ENCODE assay signal across 25 mouse cellular contexts in the genomic region with DNA sequence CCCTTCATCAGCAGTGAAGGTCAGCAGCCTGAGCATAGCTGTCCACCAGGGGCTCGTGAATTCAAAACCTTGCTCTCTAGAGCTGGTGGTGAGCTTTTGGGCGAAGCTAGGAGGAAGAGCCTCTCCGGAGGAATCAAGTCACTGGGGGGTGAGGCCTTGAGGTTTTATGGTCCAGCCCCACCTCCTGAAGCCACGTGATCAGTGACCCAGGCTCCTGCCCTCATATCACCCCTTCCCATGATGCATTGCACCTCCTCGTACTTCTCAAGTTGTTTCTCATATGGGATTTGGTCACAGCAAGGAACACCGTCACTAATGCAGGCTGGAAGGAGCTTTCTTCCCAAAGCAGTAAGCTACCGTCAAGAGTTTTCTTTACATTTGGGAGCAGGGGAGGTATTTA.
DNase-seq lines count a peak whose midpoint lies in the region; ATAC-seq lines count a peak whose summit lies in the region.
"Had no signal": no experiment of that assay in that cellular context is flagged by ENCODE, and none has a peak within 500 bp of the region (broad histone marks: within the 10 kb centered on the region; RNA-seq: fewer than 3 reads in every experiment).

No protein-coding gene starts in this region.

- no peak overlapping the region for H3K4me2 ChIP-seq in midbrain, embryonic 11.5 days
- H3K4me2 ChIP-seq: embryonic facial prominence, embryonic 15.5 days; heart, embryonic 11.5 days; heart, embryonic 15.5 days; hindbrain, embryonic 13.5 days; intestine, embryonic 15.5 days had no signal

- no peak overlapping the region for H3K4me3 ChIP-seq in midbrain, embryonic 11.5 days (ENCODE audit: low read depth, low read length)
- H3K4me3 ChIP-seq: embryonic facial prominence, embryonic 15.5 days; erythroblast, embryonic 14.5 days; forebrain, embryonic 10.5 days; heart, adult 2 months; heart, embryonic 15.5 days; hindbrain, embryonic 13.5 days; intestine, embryonic 15.5 days had no signal

- H3K4me1 ChIP-seq in midbrain, embryonic 11.5 days (ENCODE audit: control insufficient read depth, insufficient read depth, low read length) = no peaks in the 10 kb centered on the region
- H3K4me1 ChIP-seq: forebrain, embryonic 10.5 days; intestine, embryonic 15.5 days had no signal

- H3K9me3 ChIP-seq in midbrain, embryonic 11.5 days (ENCODE audit: control insufficient read depth, low read length) = no peaks in the 10 kb centered on the region
- H3K9me3 ChIP-seq: embryonic facial prominence, embryonic 15.5 days; forebrain, embryonic 10.5 days; heart, embryonic 15.5 days; hindbrain, embryonic 13.5 days; intestine, embryonic 15.5 days had no signal

- ATAC-seq in granulocyte monocyte progenitor cell, adult 5-6 weeks (replicated peaks; ENCODE audit: poor library complexity, severe bottlenecking) = peak; percentile 25
- no peak for ATAC-seq in midbrain, embryonic 11.5 days (ENCODE audit: low FRiP score)
- ATAC-seq: forebrain, embryonic 14.5 days; intestine, embryonic 15.5 days had no signal

- H3K27me3 ChIP-seq in midbrain, embryonic 11.5 days (ENCODE audit: control insufficient read depth, insufficient read depth, low read length) = no peaks in the 10 kb centered on the region; the same call in 1 of the 2 replicates
- H3K27me3 ChIP-seq: embryonic facial prominence, embryonic 15.5 days; heart, embryonic 15.5 days; hindbrain, embryonic 13.5 days; intestine, embryonic 15.5 days had no signal

- H3K9ac ChIP-seq in midbrain, embryonic 11.5 days (ENCODE audit: low read length) = no peak overlapping the region
- H3K9ac ChIP-seq: embryonic facial prominence, embryonic 15.5 days; heart, embryonic 15.5 days; hindbrain, embryonic 13.5 days; intestine, embryonic 15.5 days had no signal

- peak; percentile 10 for DNase-seq in adrenal gland, postnatal 10 days
- DNase-seq in adrenal gland, postnatal 4 days (ENCODE audit: low spot score in 2 of 2) = no peak
- DNase-seq in R1 (ENCODE audit: low read depth, low spot score) = peak; percentile 22
- no peak for DNase-seq in midbrain, embryonic 11.5 days (ENCODE audit: low spot score, missing footprints)
- no peak for DNase-seq in urinary bladder, postnatal 14 days (ENCODE audit: low spot score)
- no peak for DNase-seq in cerebellum, postnatal 36 days
- DNase-seq: adrenal gland, adult 2 months; adrenal gland, postnatal 36 days; cerebellum, adult 18-20 months; cerebellum, adult 9-11 months; embryo, embryonic 11 days; gastrocnemius, postnatal 10 days; heart, adult 2 months; heart, postnatal 14 days; kidney, adult 18-20 months had no signal

- H3K36me3 ChIP-seq in midbrain, embryonic 11.5 days (ENCODE audit: control insufficient read depth, insufficient read depth, low read length) = no peaks in the 10 kb centered on the region
- H3K36me3 ChIP-seq: embryonic facial prominence, embryonic 15.5 days; forebrain, embryonic 10.5 days; G1E; heart, embryonic 15.5 days; hindbrain, embryonic 13.5 days; intestine, embryonic 15.5 days had no signal

- 78% methylated on average over 7 of the region's 7 CpGs for WGBS in midbrain, embryonic 11.5 days

- H3K27ac ChIP-seq in midbrain, embryonic 11.5 days (ENCODE audit: low read depth, low read length) = no peak overlapping the region
- H3K27ac ChIP-seq: embryonic facial prominence, embryonic 15.5 days; forebrain, embryonic 10.5 days; heart, adult 2 months; heart, embryonic 15.5 days; hindbrain, embryonic 13.5 days; intestine, embryonic 15.5 days had no signal

Comparison
In these comparisons a context has a peak if more than half of its experiments do, and no peak if none do; other contexts are left out.
1. DNase-seq: peak in adrenal gland, postnatal 10 days (single experiment) and R1 (single experiment); none in adrenal gland, postnatal 4 days (0 of 2), midbrain, embryonic 11.5 days (single experiment), urinary bladder, postnatal 14 days (single experiment) and cerebellum, postnatal 36 days (0 of 2).